Mouse (Mus musculus) ES-E14 (cell line): Measurements from ENCODE around the gene Sult6b2.

Source experiments
- HCFC1 ChIP-seq: IDR thresholded peaks from 2 replicates; pipeline ENCODE4 v1.6.1; 2012; ENCODE audit warnings: low read length, inconsistent platforms, borderline replicate concordance; ENCODE audit not compliant: insufficient read depth
- MAFK ChIP-seq: IDR thresholded peaks from 2 replicates; pipeline ENCODE4 v1.6.1; 2014; ENCODE audit warnings: mild to moderate bottlenecking, low read depth, low read length, inconsistent platforms; ENCODE audit not compliant: insufficient read depth
- ZC3H11A ChIP-seq: IDR thresholded peaks from 2 replicates; pipeline ENCODE4 v1.6.1; 2012; ENCODE audit warnings: low read depth, mild to moderate bottlenecking, inconsistent platforms, low read length, borderline replicate concordance
- ZNF384 ChIP-seq: IDR thresholded peaks from 2 replicates; pipeline ENCODE4 v1.6.1; 2012; ENCODE audit warnings: low read depth, low read length, inconsistent platforms

GRCm38 (mm10) chr6:142780574-142781033 lies 23.7 kb downstream of the Sult6b2 start:
- no peak for TF ChIP-seq MAFK
- no peak for TF ChIP-seq ZC3H11A
- TF ChIP-seq ZNF384, result no peak
- TF ChIP-seq HCFC1, result no peak
